Mouse (Mus musculus) stomach, embryonic 14.5 days (tissue): ENCODE results near the gene Fat1. TPM values are rescaled to one million over a fixed set of nuclear protein-coding genes. Genes with fewer than 3 reads are reported as not detected.

Source experiments
- ATAC-seq: fragments of 200-750 bp; cut with Nextera tagmentation; 2 replicates; pipeline ENCODE4 v1.8.0; 2017; ENCODE audit warnings: low read depth, moderate TSS enrichment; ENCODE audit not compliant: insufficient number of reproducible peaks, insufficient read depth, low FRiP score
- H3K27ac ChIP-seq: fragments of 300-500 bp; sonication (generic); 2 replicates; pipeline ENCODE4 v1.5.1; 2014; ENCODE audit warnings: mild to moderate bottlenecking, low read length, moderate library complexity, mixed read lengths
- H3K27me3 ChIP-seq: fragments of 300-500 bp; sonication (generic); 2 replicates; pipeline ENCODE4 v1.6.1; 2014; ENCODE audit warnings: low read length, control low read depth, mixed read lengths; ENCODE audit not compliant: control insufficient read depth, insufficient read depth
- H3K36me3 ChIP-seq: fragments of 300-500 bp; sonication (generic); 2 replicates; pipeline ENCODE4 v1.6.1; 2014; ENCODE audit warnings: mild to moderate bottlenecking, control low read depth, low read length, moderate library complexity, mixed read lengths; ENCODE audit not compliant: control insufficient read depth, insufficient read depth
- H3K4me1 ChIP-seq: fragments of 300-500 bp; sonication (generic); 2 replicates; pipeline ENCODE4 v1.6.1; 2014; ENCODE audit warnings: low read length, control low read depth, mixed read lengths; ENCODE audit not compliant: control insufficient read depth, insufficient read depth
- H3K4me2 ChIP-seq: fragments of 300-500 bp; sonication (generic); replicated peaks from 2 replicates; pipeline ENCODE4 v1.6.1; 2014; ENCODE audit warnings: low read depth, low read length, control low read depth
- H3K4me3 ChIP-seq: fragments of 300-500 bp; sonication (generic); 2 replicates; pipeline ENCODE4 v1.5.1; 2014; ENCODE audit warnings: low read depth, low read length, control low read depth
- H3K9ac ChIP-seq: fragments of 300-500 bp; sonication (generic); replicated peaks from 2 replicates; pipeline ENCODE4 v1.6.1; 2014; ENCODE audit warnings: low read depth, mild to moderate bottlenecking, control low read depth, low read length, moderate library complexity, mixed read lengths
- H3K9me3 ChIP-seq: fragments of 300-500 bp; sonication (generic); 2 replicates; pipeline ENCODE4 v1.6.1; 2016; ENCODE audit warnings: low read depth, low read length, control low read depth; ENCODE audit not compliant: control insufficient read depth
- WGBS: fragments of 180-500 bp; shearing (Covaris S2); extraction: QIAGEN DNeasy Blood & Tissue Kit; methylation state at CpG from one replicate; pipeline ENCODE4 v1.1.7; 2014; 5-methylcytosine and 5-hydroxymethylcytosine counted together
- polyA plus RNA-seq: library from polyadenylated mRNA; unstranded; fragments of >200 nt; fragmentation: Nextera tagmentation; extraction: Ambion mirVana; gene quantifications from 2 replicates; pipeline ENCODE4 v1.2.1, GENCODE M21; 2014

Gene Fat1
- polyA plus RNA-seq, 1 experiment from 2014 or later: 37.8 TPM

DNA sequence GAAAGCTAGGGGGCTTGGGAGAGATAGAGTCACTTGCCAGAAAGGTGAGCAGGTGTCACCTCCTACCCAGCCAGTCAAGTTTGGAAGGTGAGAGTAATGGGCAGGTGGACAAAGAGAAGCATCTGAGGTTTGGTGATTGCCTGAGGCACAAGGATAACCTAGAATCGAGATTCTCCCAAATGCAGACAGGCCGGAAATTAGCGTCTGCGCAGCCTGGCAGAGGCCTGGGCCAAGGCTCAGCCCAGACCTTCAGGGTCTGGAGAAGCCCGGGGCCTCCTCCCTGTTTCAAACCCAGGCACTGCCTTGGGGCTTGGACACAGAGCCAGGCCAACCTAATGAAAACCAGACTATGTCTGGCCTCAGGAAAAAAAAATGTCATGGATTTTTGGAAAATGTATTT lies 85.9 kb downstream of the Fat1 start:
- no peak overlapping the region for H3K27ac ChIP-seq
- H3K4me2 ChIP-seq: no peak overlapping the region
- H3K4me1 ChIP-seq: no peaks in the 10 kb centered on the region
- H3K36me3 ChIP-seq: peaks cover 72% of the 10 kb centered on the region
- no peak overlapping the region for H3K9ac ChIP-seq
- ATAC-seq: no peak
- 92% methylated on average over 5 of the region's 5 CpGs for WGBS
- H3K9me3 ChIP-seq: 0 out of 2 replicates have a peak, but pooled peaks cover 4% of the 10 kb centered on the region
- H3K4me3 ChIP-seq: no peak overlapping the region
- no peaks in the 10 kb centered on the region for H3K27me3 ChIP-seq

DNA sequence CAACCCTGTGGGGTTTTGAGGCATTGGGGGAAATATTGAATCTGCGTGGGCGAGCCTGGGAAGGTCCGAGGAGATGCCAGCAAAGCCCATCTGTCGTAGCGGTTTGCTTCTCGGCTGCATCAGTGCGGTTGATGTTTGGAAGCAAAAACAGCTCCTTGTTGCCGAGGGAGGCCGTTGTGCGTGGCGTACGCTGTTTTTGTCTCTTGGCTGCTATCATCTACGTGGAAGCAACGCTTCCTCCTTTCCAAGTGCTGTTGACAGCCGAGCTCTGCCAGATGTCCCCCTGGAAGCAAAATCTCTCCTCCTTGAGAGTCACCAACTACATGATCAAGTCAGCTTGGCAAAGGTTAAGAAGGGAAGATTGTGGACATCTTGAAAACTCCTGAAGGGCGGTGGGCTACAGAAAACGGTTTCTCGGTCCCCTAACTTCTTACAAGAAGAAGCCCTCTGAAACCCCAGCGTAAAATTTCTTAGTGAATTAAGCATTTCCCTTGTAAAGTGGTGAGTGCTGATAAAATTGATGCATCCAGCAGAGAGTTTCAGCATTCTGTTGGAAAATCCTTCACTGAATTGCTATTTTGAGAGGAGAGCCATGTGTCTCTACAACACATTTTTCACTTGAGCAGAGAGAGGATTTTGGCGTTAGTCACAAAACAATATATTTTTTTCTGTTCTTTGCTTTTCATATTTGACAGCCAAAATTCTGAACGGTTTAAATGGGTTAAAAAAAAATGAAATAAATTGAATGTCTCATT lies 86.8 kb downstream of the Fat1 start:
- no peak overlapping the region for H3K4me3 ChIP-seq
- no peaks in the 10 kb centered on the region for H3K4me1 ChIP-seq
- no peak overlapping the region for H3K27ac ChIP-seq
- no peak overlapping the region for H3K4me2 ChIP-seq
- H3K36me3 ChIP-seq: peaks cover 76% of the 10 kb centered on the region
- 0 out of 2 replicates have a peak, but pooled peaks cover 4% of the 10 kb centered on the region for H3K9me3 ChIP-seq
- no peak overlapping the region for H3K9ac ChIP-seq
- no peaks in the 10 kb centered on the region for H3K27me3 ChIP-seq
- no peak for ATAC-seq
- WGBS: 87% methylated on average over 21 of the region's 21 CpGs

DNA sequence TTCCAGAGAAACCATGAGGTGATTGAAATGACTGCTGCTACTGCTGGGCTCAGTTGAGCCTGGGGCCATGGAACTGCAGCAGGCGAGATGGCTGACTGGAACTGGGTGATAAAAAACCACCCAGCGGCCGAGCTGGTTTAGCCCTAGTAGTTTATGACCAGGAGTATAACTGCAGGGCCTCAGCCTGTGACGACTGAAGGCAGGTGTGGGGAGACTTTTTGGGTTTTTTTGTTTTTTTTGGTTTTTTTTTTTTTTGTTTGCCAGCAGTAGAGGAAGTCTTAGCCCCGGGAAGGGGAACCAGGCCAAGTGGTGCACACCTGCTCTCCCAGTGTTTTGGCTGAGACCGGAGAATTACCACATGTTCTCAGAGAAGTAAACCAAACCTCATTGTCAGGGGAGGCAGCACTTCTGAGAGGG lies 92.8 kb downstream of the Fat1 start:
- Histone ChIP-seq H3K36me3 (peaks cover 87% of the 10 kb centered on the region), H3K9me3 (0 out of 2 replicates have a peak, but pooled peaks cover 4% of the 10 kb centered on the region), H3K4me3 (no peak overlapping the region), H3K9ac (no peak overlapping the region), H3K4me1 (no peaks in the 10 kb centered on the region), H3K4me2 (no peak overlapping the region), H3K27me3 (no peaks in the 10 kb centered on the region), H3K27ac (no peak overlapping the region)
- WGBS: 72% methylated on average over 6 of the region's 6 CpGs
- ATAC-seq: no peak

DNA sequence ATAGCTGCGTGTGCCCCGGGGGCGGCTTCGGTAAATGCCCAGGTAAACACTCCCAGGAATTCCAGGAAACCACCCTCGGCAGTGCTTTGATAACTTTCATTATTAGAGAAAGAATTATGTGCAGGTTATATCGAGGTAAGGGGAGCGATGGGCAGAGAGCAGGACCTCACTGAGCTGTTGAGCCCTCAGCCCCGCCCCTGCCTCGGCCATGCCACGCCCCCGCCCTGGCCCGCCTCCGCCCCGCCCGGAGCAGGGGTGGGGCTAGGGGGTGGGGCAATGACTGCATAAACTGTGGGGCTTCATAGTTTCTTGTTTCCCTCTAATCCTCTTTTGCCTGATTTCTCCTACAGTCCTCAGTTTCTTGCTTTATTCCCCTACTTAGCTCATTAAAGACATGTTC lies 103.1 kb downstream of the Fat1 start:
- H3K4me1 ChIP-seq: no peaks in the 10 kb centered on the region
- H3K9ac ChIP-seq: no peak overlapping the region
- ATAC-seq: no peak
- H3K4me3 ChIP-seq: no peak overlapping the region
- no peaks in the 10 kb centered on the region for H3K27me3 ChIP-seq
- peaks cover 4% of the 10 kb centered on the region; the same call in 1 of the 2 replicates for H3K9me3 ChIP-seq
- no peak overlapping the region for H3K27ac ChIP-seq
- 78% methylated on average over 15 of the region's 15 CpGs for WGBS
- no peak overlapping the region for H3K4me2 ChIP-seq
- peaks cover 82% of the 10 kb centered on the region for H3K36me3 ChIP-seq

DNA sequence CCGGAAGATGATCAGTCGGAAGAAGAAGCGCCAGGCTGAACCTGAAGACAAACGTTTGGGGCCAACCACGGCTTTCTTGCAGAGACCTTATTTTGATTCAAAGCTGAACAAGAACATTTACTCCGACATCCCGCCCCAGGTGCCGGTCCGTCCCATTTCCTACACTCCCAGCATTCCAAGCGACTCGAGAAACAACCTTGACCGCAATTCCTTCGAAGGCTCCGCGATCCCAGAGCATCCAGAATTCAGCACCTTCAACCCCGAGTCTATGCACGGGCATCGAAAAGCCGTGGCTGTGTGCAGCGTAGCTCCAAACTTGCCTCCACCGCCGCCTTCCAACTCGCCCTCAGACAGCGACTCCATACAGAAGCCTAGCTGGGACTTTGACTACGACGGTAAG lies 108.9 kb downstream of the Fat1 start:
- no peak overlapping the region for H3K27ac ChIP-seq
- H3K4me1 ChIP-seq: no peaks in the 10 kb centered on the region
- peaks cover 4% of the 10 kb centered on the region; the same call in 1 of the 2 replicates for H3K9me3 ChIP-seq
- WGBS: 96% methylated on average over 26 of the region's 26 CpGs
- H3K4me3 ChIP-seq: no peak overlapping the region
- no peak for ATAC-seq
- no peak overlapping the region for H3K9ac ChIP-seq
- no peak overlapping the region for H3K4me2 ChIP-seq
- H3K36me3 ChIP-seq: peaks cover 65% of the 10 kb centered on the region
- H3K27me3 ChIP-seq: no peaks in the 10 kb centered on the region

DNA sequence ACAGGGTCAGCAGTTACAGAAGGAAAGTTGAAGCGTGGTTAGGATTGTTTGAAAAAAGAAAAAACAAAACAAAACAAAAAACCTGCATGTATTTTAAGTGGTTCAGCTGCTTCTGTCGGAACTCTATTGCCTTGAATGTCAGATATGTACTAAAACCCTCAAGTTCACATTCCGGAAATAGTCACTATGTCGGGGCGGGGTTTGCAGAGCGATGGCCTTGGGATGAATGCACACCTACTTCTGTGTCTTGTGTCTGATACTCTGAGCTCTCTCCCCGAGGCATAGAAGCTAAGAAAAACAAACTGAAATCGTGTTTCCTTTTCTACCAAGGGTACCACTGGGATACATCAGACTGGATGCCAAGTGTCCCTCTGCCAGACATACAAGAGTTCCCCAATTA lies 115.2 kb downstream of the Fat1 start:
- no peaks in the 10 kb centered on the region for H3K4me1 ChIP-seq
- WGBS: 89% methylated on average over 8 of the region's 8 CpGs
- no peak overlapping the region for H3K27ac ChIP-seq
- no peaks in the 10 kb centered on the region for H3K9me3 ChIP-seq
- H3K9ac ChIP-seq: no peak overlapping the region
- H3K27me3 ChIP-seq: no peaks in the 10 kb centered on the region
- H3K36me3 ChIP-seq: peaks cover 22% of the 10 kb centered on the region
- no peak for ATAC-seq
- no peak overlapping the region for H3K4me3 ChIP-seq
- no peak overlapping the region for H3K4me2 ChIP-seq

DNA sequence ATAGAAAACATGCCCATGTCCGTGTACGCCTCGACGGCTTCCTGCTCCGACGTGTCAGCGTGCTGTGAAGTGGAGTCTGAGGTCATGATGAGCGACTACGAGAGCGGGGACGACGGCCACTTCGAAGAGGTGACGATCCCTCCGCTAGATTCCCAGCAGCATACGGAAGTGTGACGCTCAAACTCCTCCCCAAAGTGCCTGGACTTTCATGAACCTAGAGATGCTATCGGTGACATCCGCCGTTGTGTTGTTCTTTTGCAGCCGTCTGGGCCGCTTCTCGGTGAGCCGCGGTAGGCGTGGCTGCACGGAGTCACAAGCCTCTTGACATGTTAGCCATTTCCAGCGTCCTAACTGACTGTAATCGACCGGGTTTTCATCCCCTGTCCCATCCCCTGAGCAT lies 116.0 kb downstream of the Fat1 start:
- H3K4me2 ChIP-seq: no peak overlapping the region
- no peak for ATAC-seq
- H3K4me3 ChIP-seq: no peak overlapping the region
- no peaks in the 10 kb centered on the region for H3K4me1 ChIP-seq
- H3K9ac ChIP-seq: no peak overlapping the region
- peaks cover 18% of the 10 kb centered on the region for H3K36me3 ChIP-seq
- WGBS: 95% methylated on average over 30 of the region's 30 CpGs
- H3K27ac ChIP-seq: no peak overlapping the region
- no peaks in the 10 kb centered on the region for H3K9me3 ChIP-seq
- H3K27me3 ChIP-seq: no peaks in the 10 kb centered on the region

DNA sequence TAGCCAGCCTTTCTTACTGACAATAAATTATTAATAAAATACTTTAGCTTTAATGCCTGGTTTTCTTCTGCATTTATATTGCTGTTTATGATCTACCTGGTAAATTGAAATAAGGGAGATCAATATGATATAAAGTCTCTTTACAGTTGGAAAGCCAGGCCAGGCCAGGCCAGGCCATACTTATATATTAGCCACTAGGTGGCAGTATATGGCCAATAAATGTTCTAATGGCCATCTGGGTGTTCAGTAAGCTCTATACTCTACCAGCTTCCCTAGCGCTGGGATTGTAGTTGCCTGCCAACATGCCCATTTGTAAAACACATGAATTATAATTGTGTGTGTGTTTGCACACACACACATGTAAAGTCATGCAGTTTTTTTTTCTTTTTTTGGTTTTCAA lies 117.0 kb downstream of the Fat1 start:
- Histone ChIP-seq H3K9me3 (no peaks in the 10 kb centered on the region), H3K4me2 (no peak overlapping the region), H3K4me1 (no peaks in the 10 kb centered on the region), H3K36me3 (peaks cover 18% of the 10 kb centered on the region), H3K27ac (no peak overlapping the region), H3K9ac (no peak overlapping the region), H3K27me3 (no peaks in the 10 kb centered on the region), H3K4me3 (no peak overlapping the region)
- WGBS: 91% methylated on average over 1 of the region's 1 CpGs
- no peak for ATAC-seq

DNA sequence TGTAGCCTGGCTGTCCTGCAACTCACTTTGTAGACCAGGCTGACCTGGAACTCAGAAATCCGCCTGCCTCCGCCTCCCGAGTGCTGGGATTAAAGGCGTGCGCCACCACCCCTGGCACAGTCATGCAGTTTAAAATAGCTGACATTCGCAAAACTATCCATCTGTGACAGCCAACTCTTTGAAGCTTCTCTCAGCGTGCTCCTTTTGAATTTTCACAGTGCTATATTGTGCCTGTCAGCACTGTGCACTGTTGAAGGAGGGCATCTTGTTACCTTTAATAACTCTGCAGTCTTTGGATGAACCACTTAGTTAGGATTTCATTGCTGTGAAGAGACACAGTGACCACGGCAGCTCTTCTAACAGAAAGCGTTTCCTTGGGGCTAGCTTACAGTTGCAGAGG lies 117.4 kb downstream of the Fat1 start:
- no peaks in the 10 kb centered on the region for H3K4me1 ChIP-seq
- H3K4me2 ChIP-seq: no peak overlapping the region
- no peak overlapping the region for H3K27ac ChIP-seq
- H3K4me3 ChIP-seq: no peak overlapping the region
- ATAC-seq: no peak
- H3K27me3 ChIP-seq: no peaks in the 10 kb centered on the region
- peaks cover 18% of the 10 kb centered on the region for H3K36me3 ChIP-seq
- H3K9ac ChIP-seq: no peak overlapping the region
- 94% methylated on average over 9 of the region's 9 CpGs for WGBS
- no peaks in the 10 kb centered on the region for H3K9me3 ChIP-seq
